Mouse (Mus musculus) regulatory T cell (primary cell): ENCODE data around the gene Sumf2.
"Not testable (repeated sequence)": the region's sequence is repeated elsewhere in the genome, so short reads cannot be mapped to it uniquely, and the experiment has no call there.

ENCODE experiments used
- in situ Hi-C: fragments of 300-600 bp; cut with MboI, MseI; formaldehyde crosslinking; loops from one replicate; pipeline ENCODE4 v1.15.1; 2025; ENCODE audit warnings: high pct_unique_total_duplicates

The Sumf2 gene

GRCm38 (mm10) chr5:129846752-129847557, at the start of gene Sumf2:
Sumf2 (plus strand) TSS chr5:129846986.
- in situ Hi-C loops = loop anchor here (5.0 kb wide), 2 partner anchors 40 to 55 kb away; partner anchors contain the start of gene Chchd2

- in situ Hi-C loops = loop anchor here (5.0 kb wide), 2 partner anchors 42 to 53 kb away; partner anchors contain the start of gene Chchd2
Observed at GRCm38 (mm10) chr5:129844848-129845247, 1.9 kb upstream of the Sumf2 start.

GRCm38 (mm10) chr5:129847558-129847820, 703 bp downstream of the Sumf2 start:
- in situ Hi-C loops = loop anchor here (5.0 kb wide), 2 partner anchors 40 to 55 kb away; partner anchors contain the start of gene Chchd2

GRCm38 (mm10) chr5:129855163-129855562, 8.4 kb downstream of the Sumf2 start:
- in situ Hi-C loops = loop anchor here (25.0 kb wide), 2 partner anchors 243 to 668 kb away; no protein-coding TSS in a partner anchor

GRCm38 (mm10) chr5:129856414-129856813, 9.6 kb downstream of the Sumf2 start:
- in situ Hi-C loops = loop anchor here (25.0 kb wide), 2 partner anchors 244 to 669 kb away; no protein-coding TSS in a partner anchor

GRCm38 (mm10) chr5:129862325-129862724, 15.5 kb downstream of the Sumf2 start:
- in situ Hi-C loops = loop anchor here (25.0 kb wide), 2 partner anchors 250 to 675 kb away; no protein-coding TSS in a partner anchor

GRCm38 (mm10) chr5:129864467-129864866, 17.7 kb downstream of the Sumf2 start:
- in situ Hi-C loops = loop anchor here (25.0 kb wide), 2 partner anchors 252 to 677 kb away; no protein-coding TSS in a partner anchor

GRCm38 (mm10) chr5:129865841-129866240, 19.1 kb downstream of the Sumf2 start:
- in situ Hi-C loops = loop anchor here (25.0 kb wide), 2 partner anchors 254 to 679 kb away; no protein-coding TSS in a partner anchor

GRCm38 (mm10) chr5:129869238-129869995, 22.6 kb downstream of the Sumf2 start:
- in situ Hi-C loops = loop anchor here (25.0 kb wide), 2 partner anchors 257 to 682 kb away; no protein-coding TSS in a partner anchor

GRCm38 (mm10) chr5:129871238-129871637, 24.5 kb downstream of the Sumf2 start:
- in situ Hi-C loops = loop anchor here (25.0 kb wide), 2 partner anchors 259 to 684 kb away; no protein-coding TSS in a partner anchor

GRCm38 (mm10) chr5:129873942-129874341, 27.2 kb downstream of the Sumf2 start:
- in situ Hi-C loops = loop anchor here (25.0 kb wide), 2 partner anchors 262 to 687 kb away; no protein-coding TSS in a partner anchor

- in situ Hi-C loops = no loop called here
Observed at GRCm38 (mm10) chr5:129875098-129875497, 28.3 kb downstream of the Sumf2 start.

- in situ Hi-C loops = no loop called here
Observed at GRCm38 (mm10) chr5:129877731-129878455, 31.1 kb downstream of the Sumf2 start.

GRCm38 (mm10) chr5:129878946-129879345, 32.2 kb downstream of the Sumf2 start:
- in situ Hi-C loops = no loop called here

- in situ Hi-C loops = no loop called here
Observed at GRCm38 (mm10) chr5:129879888-129880287, 33.1 kb downstream of the Sumf2 start.

GRCm38 (mm10) chr5:129886271-129886670, 39.5 kb downstream of the Sumf2 start:
- in situ Hi-C loops = loop anchor here (5.0 kb wide), 1 partner anchor 39 kb away; the partner anchor contains the start of gene Sumf2

GRCm38 (mm10) chr5:129886911-129887636, 40.3 kb downstream of the Sumf2 start, which contains the start of gene Chchd2:
Chchd2 (minus strand) TSS chr5:129887470.
- in situ Hi-C loops = loop anchor here (5.0 kb wide), 1 partner anchor 40 kb away; the partner anchor contains the start of gene Sumf2

- in situ Hi-C loops = not testable (repeated sequence)
Observed at GRCm38 (mm10) chr5:129890390-129890789, 43.6 kb downstream of the Sumf2 start.

GRCm38 (mm10) chr5:129895198-129896088, 48.7 kb downstream of the Sumf2 start, which contains the start of gene Zbed5:
Zbed5 (plus strand) TSS chr5:129895723.
- in situ Hi-C loops = no loop called here
